Mouse (Mus musculus): ENCODE measurements at regions not wholly inside any gene's neighbourhood (a gene's known extent, or its start where the extent isn't known, plus 50 kb on each side); places are given as distances from the start of the nearest gene placed in this dataset.

- H3K27me3 ChIP-seq = no peaks in the 10 kb centered on the region
- POLR2A ChIA-PET = no interaction called here
- no peak for ATAC-seq
- TF ChIP-seq CTCF (IDR thresholded peaks at IDR 0.05) = no peak
- in situ Hi-C loops (cut with MboI; ENCODE audit: low pct_unique_long_range_greater_than_20kb) = no loop called here
- CTCF ChIA-PET = interaction anchor here (1.5 kb wide), 2 partner anchors 14 to 24 kb away, joined by 3 to 4 read pairs; no protein-coding TSS in a partner anchor
- DNase-seq (ENCODE audit: low read depth, low spot score) = no peak
These were observed 63.1 kb upstream of the Dhx40 start for GRCm38 (mm10) chr11:86870486-86871165.

GRCm38 (mm10) chr11:86866931-86867330, 59.4 kb upstream of the Dhx40 start:
- peak; percentile 47 for ATAC-seq
- no peaks in the 10 kb centered on the region for H3K27me3 ChIP-seq

GRCm38 (mm10) chr11:86859864-86860528, 52.5 kb upstream of the Dhx40 start:
- in situ Hi-C loops (cut with MboI; ENCODE audit: low pct_unique_long_range_greater_than_20kb) = no loop called here
- CTCF ChIA-PET = no interaction called here
- H3K27me3 ChIP-seq = no peaks in the 10 kb centered on the region
- POLR2A ChIA-PET = no interaction called here
- TF ChIP-seq CTCF (IDR thresholded peaks at IDR 0.05) = no peak
- DNase-seq (ENCODE audit: low read depth, low spot score) = no peak
- ATAC-seq = no peak

More at GRCm38 (mm10) chr11:86866931-86867330, 59.4 kb upstream of the Dhx40 start:
- CTCF ChIA-PET = interaction anchor here (1.2 to 2.1 kb wide), 3 partner anchors 13 to 31 kb away, joined by 4 to 10 read pairs (median 8); no protein-coding TSS in a partner anchor
- POLR2A ChIA-PET = interaction anchor here (0.8 kb wide), 1 partner anchor 133 kb away, joined by 3 read pairs; no protein-coding TSS in a partner anchor
- no peak for DNase-seq (ENCODE audit: low read depth, low spot score)
- TF ChIP-seq CTCF (IDR thresholded peaks at IDR 0.05) = no peak
- in situ Hi-C loops (cut with MboI; ENCODE audit: low pct_unique_long_range_greater_than_20kb) = no loop called here

GRCm38 (mm10) chr11:86859236-86859817, 51.8 kb upstream of the Dhx40 start:
- TF ChIP-seq CTCF (IDR thresholded peaks at IDR 0.05) = no peak
- ChIA-PET CTCF (no interaction called here), POLR2A (no interaction called here)
- ATAC-seq (no peak), DNase-seq (ENCODE audit: low read depth, low spot score) (no peak)
- H3K27me3 ChIP-seq = no peaks in the 10 kb centered on the region
- in situ Hi-C loops (cut with MboI; ENCODE audit: low pct_unique_long_range_greater_than_20kb) = no loop called here

- no peaks in the 10 kb centered on the region for H3K27me3 ChIP-seq
- ChIA-PET CTCF (no interaction called here), POLR2A (no interaction called here)
- in situ Hi-C loops (cut with MboI; ENCODE audit: low pct_unique_long_range_greater_than_20kb) = no loop called here
- ATAC-seq = no peak
- no peak for DNase-seq (ENCODE audit: low read depth, low spot score)
- TF ChIP-seq CTCF (IDR thresholded peaks at IDR 0.05) = no peak
These were observed 50.7 kb upstream of the Dhx40 start for GRCm38 (mm10) chr11:86858211-86858610.
